Mouse (Mus musculus) hindbrain, postnatal 0 days (tissue): Measurements from ENCODE around the gene Ccdc186. TPM values are rescaled to one million over a fixed set of nuclear protein-coding genes. Genes with fewer than 3 reads are reported as not detected.

Experiments used
- ATAC-seq: fragments of 200-750 bp; cut with Nextera tagmentation; 2 replicates; pipeline ENCODE4 v1.8.0; 2017; ENCODE audit warnings: mild to moderate bottlenecking, moderate TSS enrichment, moderate library complexity
- DNase-seq: peaks from one replicate; pipeline ENCODE4 v3.0.0-alpha.2; 2015; ENCODE audit warnings: low spot score
- H3K27ac ChIP-seq: fragments of 300-500 bp; sonication (generic); 2 replicates; pipeline ENCODE4 v1.5.1; 2014; ENCODE audit warnings: mild to moderate bottlenecking
- H3K27me3 ChIP-seq: fragments of 300-500 bp; sonication (generic); 2 replicates; pipeline ENCODE4 v1.6.1; 2014; ENCODE audit warnings: low read length, mixed read lengths; ENCODE audit not compliant: insufficient read depth
- H3K36me3 ChIP-seq: fragments of 300-500 bp; sonication (generic); 2 replicates; pipeline ENCODE4 v1.6.1; 2014; ENCODE audit warnings: low read length, mixed read lengths; ENCODE audit not compliant: insufficient read depth
- H3K4me1 ChIP-seq: fragments of 300-500 bp; sonication (generic); 2 replicates; pipeline ENCODE4 v1.6.1; 2014; ENCODE audit warnings: antibody characterized with exemption, low read length, mixed read lengths; ENCODE audit not compliant: insufficient read depth
- H3K4me2 ChIP-seq: fragments of 300-500 bp; sonication (generic); 2 replicates; pipeline ENCODE4 v1.6.1; 2014; ENCODE audit warnings: low read depth, mild to moderate bottlenecking, low read length, moderate library complexity, mixed read lengths
- H3K4me3 ChIP-seq: fragments of 300-500 bp; sonication (generic); 2 replicates; pipeline ENCODE4 v1.5.1; 2014; ENCODE audit warnings: low read length
- H3K9ac ChIP-seq: fragments of 300-500 bp; sonication (generic); replicated peaks from 2 replicates; pipeline ENCODE4 v1.6.1; 2014; ENCODE audit warnings: mild to moderate bottlenecking, low read length, moderate library complexity, mixed read lengths
- H3K9me3 ChIP-seq: fragments of 300-500 bp; sonication (generic); 2 replicates; pipeline ENCODE4 v1.6.1; 2016; ENCODE audit warnings: low read length, mixed read lengths
- CTCF ChIP-seq: IDR thresholded peaks from 2 replicates; pipeline ENCODE4 v1.5.1; 2016; ENCODE audit warnings: antibody characterized with exemption, control low read depth, low read depth
- WGBS: fragments of 180-500 bp; shearing (Covaris S2); extraction: QIAGEN DNeasy Blood & Tissue Kit; methylation state at CpG from one replicate; pipeline ENCODE4 v1.1.7; 2014; 5-methylcytosine and 5-hydroxymethylcytosine counted together
- polyA plus RNA-seq: library from polyadenylated mRNA; unstranded; fragments of >200 nt; fragmentation: Nextera tagmentation; extraction: Ambion mirVana; gene quantifications from 2 replicates; pipeline ENCODE4 v1.2.1, GENCODE M21; 2015
- total RNA-seq: library from RNA; depleted of rRNA; stranded (reverse); fragments of >200 nt; gene quantifications from 2 replicates; pipeline ENCODE4 v1.2.3, GENCODE M21; 2014

Ccdc186 gene
- total and polyA plus RNA-seq, 2 experiments from 2014 or later = 12.4 to 22.7 TPM

- Histone ChIP-seq H3K4me3 (no peak overlapping the region), H3K27me3 (no peaks in the 10 kb centered on the region), H3K36me3 (no peaks in the 10 kb centered on the region), H3K4me1 (no peaks in the 10 kb centered on the region), H3K9me3 (no peaks in the 10 kb centered on the region), H3K4me2 (no peak overlapping the region), H3K27ac (no peak overlapping the region), H3K9ac (no peak overlapping the region)
- 51% methylated on average over 4 of the region's 4 CpGs for WGBS
- TF ChIP-seq CTCF = no peak
- DNase-seq = no peak
- no peak for ATAC-seq
Measured at GRCm38 (mm10) chr19:56830163-56830562, 8.2 kb upstream of the Ccdc186 start.

GRCm38 (mm10) chr19:56829267-56829666, 7.3 kb upstream of the Ccdc186 start:
- Histone ChIP-seq H3K36me3 (no peaks in the 10 kb centered on the region), H3K4me1 (no peaks in the 10 kb centered on the region), H3K9ac (no peak overlapping the region), H3K9me3 (no peaks in the 10 kb centered on the region), H3K27me3 (no peaks in the 10 kb centered on the region), H3K4me3 (no peak overlapping the region), H3K27ac (no peak overlapping the region), H3K4me2 (no peak overlapping the region)
- TF ChIP-seq CTCF = no peak
- DNase-seq (no peak), ATAC-seq (no peak)
- 91% methylated on average over 9 of the region's 9 CpGs for WGBS

- ATAC-seq (no peak), DNase-seq (no peak)
- H3K4me3 ChIP-seq = no peak overlapping the region
- H3K27me3 ChIP-seq = no peaks in the 10 kb centered on the region
- H3K27ac ChIP-seq = no peak overlapping the region
- no peaks in the 10 kb centered on the region for H3K36me3 ChIP-seq
- H3K9ac ChIP-seq = no peak overlapping the region
- H3K4me1 ChIP-seq = no peaks in the 10 kb centered on the region
- no peaks in the 10 kb centered on the region for H3K9me3 ChIP-seq
- TF ChIP-seq CTCF = no peak
- no peak overlapping the region for H3K4me2 ChIP-seq
- 80% methylated on average over 11 of the region's 11 CpGs for WGBS
Measured at GRCm38 (mm10) chr19:56828305-56828704, 6.3 kb upstream of the Ccdc186 start.

- Histone ChIP-seq H3K9ac (no peak within 1 kb of the TSS), H3K4me1 (0 out of 2 replicates have a peak, but pooled peaks cover under 1% of the 10 kb centered on the region), H3K36me3 (no peaks in the 10 kb centered on the region), H3K27me3 (no peaks in the 10 kb centered on the region), H3K4me3 (no peak within 1 kb of the TSS), H3K27ac (no peak within 1 kb of the TSS), H3K4me2 (peak within 1 kb of the TSS; percentile 36), H3K9me3 (no peaks in the 10 kb centered on the region)
- peak; percentile 13 for DNase-seq
- ATAC-seq = no peak
- 70% methylated on average over 44 of the region's 44 CpGs for WGBS
- no peak for TF ChIP-seq CTCF
Measured at GRCm38 (mm10) chr19:56826047-56826631, 4.1 kb upstream of the Ccdc186 start, which contains the start of gene Tdrd1. Gene Tdrd1, plus strand, starts transcription at chr19:56826209.

GRCm38 (mm10) chr19:56822448-56822836, 452 bp upstream of the Ccdc186 start:
- no peaks in the 10 kb centered on the region for H3K9me3 ChIP-seq
- TF ChIP-seq CTCF = no peak
- H3K27ac ChIP-seq = peak overlapping the region; percentile 87; the same call in 1 of the 2 replicates
- ATAC-seq = no peak; the same call in none of the 2 replicates
- H3K27me3 ChIP-seq = no peaks in the 10 kb centered on the region
- DNase-seq = no peak
- peak overlapping the region; percentile 91 for H3K9ac ChIP-seq
- H3K4me3 ChIP-seq = peak overlapping the region; percentile 96
- H3K4me2 ChIP-seq = peak overlapping the region; percentile 68
- WGBS = 12% methylated on average over 10 of the region's 10 CpGs
- H3K4me1 ChIP-seq = peaks cover 11% of the 10 kb centered on the region
- no peaks in the 10 kb centered on the region for H3K36me3 ChIP-seq

- no peaks in the 10 kb centered on the region for H3K27me3 ChIP-seq
- TF ChIP-seq CTCF = no peak
- H3K9ac ChIP-seq = peak overlapping the region; percentile 91
- no peaks in the 10 kb centered on the region for H3K36me3 ChIP-seq
- peak overlapping the region; percentile 96 for H3K4me3 ChIP-seq
- H3K27ac ChIP-seq = peak overlapping the region; percentile 87
- no peak for ATAC-seq
- DNase-seq = peak; percentile 14
- peaks cover 11% of the 10 kb centered on the region for H3K4me1 ChIP-seq
- H3K4me2 ChIP-seq = peak overlapping the region; percentile 68
- 4% methylated on average over 22 of the region's 22 CpGs for WGBS
- no peaks in the 10 kb centered on the region for H3K9me3 ChIP-seq
Measured at GRCm38 (mm10) chr19:56821040-56821797, 771 bp downstream of the Ccdc186 start.
